Mouse (Mus musculus) heart, adult 18-20 months (tissue): ENCODE measurements around the gene Adk. TPM values are rescaled to one million over a fixed set of nuclear protein-coding genes. Genes with fewer than 3 reads are reported as not detected.

Experiments used
- DNase-seq, 2 experiments: peaks; one replicate each; pipeline ENCODE4 v3.0.0; 2021 to 2022; ENCODE audit warnings: mixed read lengths in 1 of 2
- total RNA-seq, 2 experiments: library from RNA; stranded (reverse); gene quantifications; 2 replicates each; pipeline ENCODE4 v1.2.3; 2021

Gene Adk
- total RNA-seq, 2 experiments from 2014 or later: 228 to 242 TPM

- no peak for DNase-seq
Measured at GRCm38 (mm10) chr14:21165706-21166105, 113.3 kb downstream of the Adk start.

GRCm38 (mm10) chr14:21166114-21166513 lies 113.7 kb downstream of the Adk start:
- no peak for DNase-seq

- DNase-seq: no peak
Measured at GRCm38 (mm10) chr14:21173973-21174745, 121.8 kb downstream of the Adk start.

GRCm38 (mm10) chr14:21174804-21175203 lies 122.4 kb downstream of the Adk start:
- DNase-seq: no peak

- DNase-seq: no peak
Measured at GRCm38 (mm10) chr14:21177781-21178180, 125.4 kb downstream of the Adk start.

GRCm38 (mm10) chr14:21178356-21178755 lies 126.0 kb downstream of the Adk start:
- no peak for DNase-seq

GRCm38 (mm10) chr14:21181053-21181452 lies 128.7 kb downstream of the Adk start:
- DNase-seq: no peak

GRCm38 (mm10) chr14:21191966-21192365 lies 139.6 kb downstream of the Adk start:
- DNase-seq: no peak

GRCm38 (mm10) chr14:21192749-21193148 lies 140.4 kb downstream of the Adk start:
- DNase-seq: no peak

- no peak for DNase-seq
Measured at GRCm38 (mm10) chr14:21194336-21194735, 142.0 kb downstream of the Adk start.

GRCm38 (mm10) chr14:21200850-21201249 lies 148.5 kb downstream of the Adk start:
- no peak for DNase-seq

- no peak for DNase-seq
Measured at GRCm38 (mm10) chr14:21206472-21206871, 154.1 kb downstream of the Adk start.

GRCm38 (mm10) chr14:21221574-21222138 lies 169.3 kb downstream of the Adk start:
- no peak for DNase-seq

- DNase-seq: no peak
Measured at GRCm38 (mm10) chr14:21222206-21222605, 169.8 kb downstream of the Adk start.

GRCm38 (mm10) chr14:21223456-21223855 lies 171.1 kb downstream of the Adk start:
- DNase-seq: no peak

GRCm38 (mm10) chr14:21223971-21224635 lies 171.7 kb downstream of the Adk start:
- DNase-seq: no peak

GRCm38 (mm10) chr14:21237051-21237450 lies 184.7 kb downstream of the Adk start:
- no peak for DNase-seq

GRCm38 (mm10) chr14:21241105-21241504 lies 188.7 kb downstream of the Adk start:
- DNase-seq: no peak

- no peak for DNase-seq
Measured at GRCm38 (mm10) chr14:21251386-21251785, 199.0 kb downstream of the Adk start.

GRCm38 (mm10) chr14:21252326-21252886 lies 200.0 kb downstream of the Adk start:
- DNase-seq: peak; percentile 19 to 29

- no peak for DNase-seq
Measured at GRCm38 (mm10) chr14:21253321-21253992, 201.1 kb downstream of the Adk start.

GRCm38 (mm10) chr14:21253993-21254339 lies 201.6 kb downstream of the Adk start:
- no peak for DNase-seq

GRCm38 (mm10) chr14:21268229-21268628 lies 215.9 kb downstream of the Adk start:
- no peak for DNase-seq
